Mouse (Mus musculus) myocyte (in vitro differentiated cells): ENCODE measurements around the gene Rgs16.

Experiments used
- E2F4 ChIP-seq: IDR thresholded peaks from one replicate; pipeline ENCODE4 v1.6.1; 2011; ENCODE audit warnings: mild to moderate bottlenecking, control low read depth, moderate library complexity; ENCODE audit not compliant: insufficient read depth
- MAX ChIP-seq: IDR thresholded peaks from one replicate; pipeline ENCODE4 v1.6.1; 2011; ENCODE audit warnings: low read depth, mild to moderate bottlenecking, control low read depth
- MYOD1 ChIP-seq, 3 experiments: IDR thresholded peaks; one replicate each; pipeline ENCODE4 v1.6.1; 2011; ENCODE audit warnings: control low read depth in 2 of 3, low read depth in 2 of 3, mild to moderate bottlenecking in 2 of 3, moderate library complexity in 1 of 3; ENCODE audit not compliant: insufficient read length in 2 of 3, control insufficient read depth in 1 of 3
- MYOG ChIP-seq, 3 experiments: IDR thresholded peaks; one replicate each; pipeline ENCODE4 v1.6.1; 2011; ENCODE audit warnings: control low read depth in 2 of 3, low read depth in 2 of 3, mild to moderate bottlenecking in 2 of 3; ENCODE audit not compliant: insufficient read length in 2 of 3, control insufficient read depth in 1 of 3, insufficient read depth in 1 of 3
- POLR2A ChIP-seq: IDR thresholded peaks from one replicate; pipeline ENCODE4 v1.6.1; 2011; ENCODE audit warnings: low read depth, mild to moderate bottlenecking, control low read depth, moderate library complexity; ENCODE audit not compliant: insufficient read length
- POLR2AphosphoS2 ChIP-seq: IDR thresholded peaks from one replicate; pipeline ENCODE4 v1.6.1; 2011; ENCODE audit warnings: low read depth, control low read depth; ENCODE audit not compliant: insufficient read length
- REST ChIP-seq: IDR thresholded peaks from one replicate; pipeline ENCODE4 v1.6.1; 2011; ENCODE audit warnings: mild to moderate bottlenecking, control low read depth, moderate library complexity; ENCODE audit not compliant: insufficient read depth, insufficient read length
- TCF12 ChIP-seq: IDR thresholded peaks from one replicate; pipeline ENCODE4 v1.6.1; 2011; ENCODE audit warnings: mild to moderate bottlenecking, control low read depth; ENCODE audit not compliant: poor library complexity, insufficient read depth, severe bottlenecking
- USF1 ChIP-seq: IDR thresholded peaks from one replicate; pipeline ENCODE4 v1.6.1; 2011; ENCODE audit warnings: low read depth, mild to moderate bottlenecking, control low read depth, moderate library complexity

DNA sequence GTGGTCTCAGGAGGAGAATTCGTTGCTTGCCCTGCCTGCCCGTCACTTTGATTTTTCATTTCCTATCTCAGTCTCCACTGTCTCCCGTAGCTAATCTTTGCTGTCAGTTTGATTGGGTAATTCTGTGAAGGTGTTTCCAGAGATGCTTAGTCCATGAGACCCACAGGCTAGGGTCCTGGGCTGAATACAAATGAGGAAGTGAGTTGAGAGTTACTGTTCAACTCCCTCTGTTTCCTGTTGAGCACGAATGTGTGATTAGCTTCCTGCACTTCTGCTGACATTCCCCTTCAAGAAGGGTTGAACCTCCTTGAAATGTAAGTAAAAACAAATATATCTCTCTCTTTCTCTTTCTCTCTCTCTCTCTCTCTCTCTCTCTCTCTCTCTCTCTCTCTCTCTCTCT is 45.5 kb downstream of the Rgs16 start:
- TF ChIP-seq POLR2A (no peak), TCF12 (no peak), E2F4 (no peak), POLR2AphosphoS2 (no peak), MAX (no peak), MYOD1 (IDR thresholded peaks at IDR 0.05; ENCODE audit: control insufficient read depth in 1 of 3, insufficient read length in 2 of 3, low read depth in 2 of 3) (no peak), MYOG (IDR thresholded peaks at IDR 0.05; ENCODE audit: control insufficient read depth in 1 of 3, insufficient read depth in 1 of 3, insufficient read length in 2 of 3, low read depth in 2 of 3) (no peak), USF1 (no peak), REST (no peak)
